Mouse (Mus musculus): Measurements from ENCODE around the gene Slc35e2. TPM values are rescaled to one million over a fixed set of nuclear protein-coding genes. Genes with fewer than 3 reads are reported as not detected.
"Not testable (repeated sequence)": the region's sequence is repeated elsewhere in the genome, so short reads cannot be mapped to it uniquely, and the experiment has no call there.

The Slc35e2 gene
- polyA plus RNA-seq, 1 experiment from 2014 or later = 11.9 TPM

GRCm38 (mm10) chr4:155670236-155670635 is 69.0 kb downstream of the Slc35e2 start:
- Histone ChIP-seq H3K4me1 (peaks cover 13% of the 10 kb centered on the region), H3K4me3 (0 out of 2 replicates have a peak overlapping the region, but pooled peaks have one; percentile 74)
- H3K36me3 ChIP-seq; H3K9me3 ChIP-seq (replicated peaks); DNase-seq (ENCODE audit: low spot score); H3K27me3 ChIP-seq (ENCODE audit: low read depth, poor library complexity, severe bottlenecking); H3K27ac ChIP-seq (replicated peaks): not testable (repeated sequence)
- WGBS = 49% methylated on average over 4 of the region's 4 CpGs

- no peak overlapping the region for H3K27ac ChIP-seq (replicated peaks)
- H3K27me3 ChIP-seq (ENCODE audit: low read depth, poor library complexity, severe bottlenecking) = no peaks in the 10 kb centered on the region; the same call in 1 of the 2 replicates
- H3K36me3 ChIP-seq = no peaks in the 10 kb centered on the region
- no peaks in the 10 kb centered on the region for H3K9me3 ChIP-seq (replicated peaks)
- no peak for DNase-seq (ENCODE audit: low spot score)
- 69% methylated on average over 2 of the region's 2 CpGs for WGBS
- no peak overlapping the region for H3K4me3 ChIP-seq
- H3K4me1 ChIP-seq = peaks cover 13% of the 10 kb centered on the region
Measured at GRCm38 (mm10) chr4:155672082-155672481, 70.9 kb downstream of the Slc35e2 start.

Other genes starting within 250 kb of the Slc35e2 start
- gene Prkcz, start 240.1 kb upstream of the Slc35e2 start, polyA plus RNA-seq (2016; fragmentation: Nextera tagmentation; extraction: Ambion mirVana) = 13.6 and 19.8 TPM in 2 replicates
- gene Gabrd, start 203.3 kb upstream of the Slc35e2 start, polyA plus RNA-seq (2016; fragmentation: Nextera tagmentation; extraction: Ambion mirVana) = not detected in 2 replicates
- 7.8 and 8.9 TPM in 2 replicates for gene Cfap74, start 192.2 kb upstream of the Slc35e2 start, polyA plus RNA-seq (2016; fragmentation: Nextera tagmentation; extraction: Ambion mirVana)
- gene Tmem52, start 132.3 kb upstream of the Slc35e2 start, polyA plus RNA-seq (2016; fragmentation: Nextera tagmentation; extraction: Ambion mirVana) = 0.14 TPM in 1 of 2 replicates, not detected in the other
- gene Gnb1, start 110.1 kb upstream of the Slc35e2 start, polyA plus RNA-seq (2016; fragmentation: Nextera tagmentation; extraction: Ambion mirVana) = 630 and 714 TPM in 2 replicates
- gene Nadk, start 39.0 kb upstream of the Slc35e2 start, polyA plus RNA-seq (2016; fragmentation: Nextera tagmentation; extraction: Ambion mirVana) = 105 and 110 TPM in 2 replicates
- gene Cdk11b, start 23.4 kb downstream of the Slc35e2 start, polyA plus RNA-seq (2016; fragmentation: Nextera tagmentation; extraction: Ambion mirVana) = 79.6 and 82.3 TPM in 2 replicates
- gene Gm10563, start 44.0 kb downstream of the Slc35e2 start, polyA plus RNA-seq (2016; fragmentation: Nextera tagmentation; extraction: Ambion mirVana) = not detected in 2 replicates
- gene Mmp23, start 52.0 kb downstream of the Slc35e2 start, polyA plus RNA-seq (2016; fragmentation: Nextera tagmentation; extraction: Ambion mirVana) = 4.7 TPM in 2 replicates
- 22.0 and 22.5 TPM in 2 replicates for gene Mib2, start 67.8 kb downstream of the Slc35e2 start, polyA plus RNA-seq (2016; fragmentation: Nextera tagmentation; extraction: Ambion mirVana)
- 0.98 and 1.1 TPM in 2 replicates for gene Fndc10, start 92.9 kb downstream of the Slc35e2 start, polyA plus RNA-seq (2016; fragmentation: Nextera tagmentation; extraction: Ambion mirVana)
- gene Ssu72, start 103.4 kb downstream of the Slc35e2 start, polyA plus RNA-seq (2016; fragmentation: Nextera tagmentation; extraction: Ambion mirVana) = 167 and 169 TPM in 2 replicates
- gene Tmem240, start 133.4 kb downstream of the Slc35e2 start, polyA plus RNA-seq (2016; fragmentation: Nextera tagmentation; extraction: Ambion mirVana) = 0.65 and 1.2 TPM in 2 replicates
- 115 and 129 TPM in 2 replicates for gene Atad3a, start 159.7 kb downstream of the Slc35e2 start, polyA plus RNA-seq (2016; fragmentation: Nextera tagmentation; extraction: Ambion mirVana)
- 12.2 and 13.1 TPM in 2 replicates for gene Vwa1, start 173.3 kb downstream of the Slc35e2 start, polyA plus RNA-seq (2016; fragmentation: Nextera tagmentation; extraction: Ambion mirVana)
- gene Tmem88b, start 184.5 kb downstream of the Slc35e2 start, polyA plus RNA-seq (2016; fragmentation: Nextera tagmentation; extraction: Ambion mirVana) = 0.31 and 0.45 TPM in 2 replicates
- gene Ankrd65, start 189.0 kb downstream of the Slc35e2 start, polyA plus RNA-seq (2016; fragmentation: Nextera tagmentation; extraction: Ambion mirVana) = not detected in 2 replicates
- 235 and 260 TPM in 2 replicates for gene Mrpl20, start 201.5 kb downstream of the Slc35e2 start, polyA plus RNA-seq (2016; fragmentation: Nextera tagmentation; extraction: Ambion mirVana)
- gene Ccnl2, start 211.1 kb downstream of the Slc35e2 start, polyA plus RNA-seq (2016; fragmentation: Nextera tagmentation; extraction: Ambion mirVana) = 161 and 171 TPM in 2 replicates
- 159 and 172 TPM in 2 replicates for gene Aurkaip1, start 229.9 kb downstream of the Slc35e2 start, polyA plus RNA-seq (2016; fragmentation: Nextera tagmentation; extraction: Ambion mirVana)
- 50.7 and 53.1 TPM in 2 replicates for gene Mxra8, start 238.3 kb downstream of the Slc35e2 start, polyA plus RNA-seq (2016; fragmentation: Nextera tagmentation; extraction: Ambion mirVana)
- 5.0 and 5.4 TPM in 2 replicates for gene Dvl1, start 246.0 kb downstream of the Slc35e2 start, polyA plus RNA-seq (2016; fragmentation: Nextera tagmentation; extraction: Ambion mirVana)